Mouse (Mus musculus) liver, postnatal 0 days (tissue): ENCODE results near the gene Mthfd1l. TPM values are rescaled to one million over a fixed set of nuclear protein-coding genes. Genes with fewer than 3 reads are reported as not detected.

Experiments used
- ATAC-seq: fragments of 200-750 bp; cut with Nextera tagmentation; 2 replicates; pipeline ENCODE4 v1.8.0; 2017; ENCODE audit warnings: mild to moderate bottlenecking, moderate library complexity
- DNase-seq: peaks from one replicate; pipeline ENCODE4 v3.0.0-alpha.2; 2016
- H3K27ac ChIP-seq: fragments of 300-500 bp; sonication (generic); 2 replicates; pipeline ENCODE4 v1.5.1; 2014; ENCODE audit warnings: antibody characterized with exemption, moderate library complexity, mild to moderate bottlenecking, low read depth
- H3K27me3 ChIP-seq: fragments of 300-500 bp; sonication (generic); 2 replicates; pipeline ENCODE4 v1.6.1; 2014; ENCODE audit warnings: low read length, control low read depth, mixed read lengths; ENCODE audit not compliant: insufficient read depth
- H3K36me3 ChIP-seq: fragments of 300-500 bp; sonication (generic); replicated peaks from 2 replicates; pipeline ENCODE4 v1.6.1; 2014; ENCODE audit warnings: mild to moderate bottlenecking, control low read depth, low read length, moderate library complexity, mixed read lengths; ENCODE audit not compliant: insufficient read depth
- H3K4me1 ChIP-seq: fragments of 300-500 bp; sonication (generic); 2 replicates; pipeline ENCODE4 v1.6.1; 2014; ENCODE audit warnings: antibody characterized with exemption, mild to moderate bottlenecking, control low read depth; ENCODE audit not compliant: insufficient read depth
- H3K4me2 ChIP-seq: fragments of 300-500 bp; sonication (generic); 2 replicates; pipeline ENCODE4 v1.6.1; 2014; ENCODE audit warnings: low read depth, mild to moderate bottlenecking, low read length, moderate library complexity, mixed read lengths
- H3K4me3 ChIP-seq: fragments of 300-500 bp; sonication (generic); 2 replicates; pipeline ENCODE4 v1.5.1; 2014; ENCODE audit warnings: low read depth, low read length
- H3K9ac ChIP-seq: fragments of 300-500 bp; sonication (generic); replicated peaks from 2 replicates; pipeline ENCODE4 v1.6.1; 2014; ENCODE audit warnings: mild to moderate bottlenecking, moderate library complexity
- H3K9me3 ChIP-seq: fragments of 300-500 bp; sonication (generic); 2 replicates; pipeline ENCODE4 v1.6.1; 2016; ENCODE audit warnings: mild to moderate bottlenecking, control low read depth, low read length, mixed read lengths
- CTCF ChIP-seq: sonication (generic); IDR thresholded peaks from 2 replicates; pipeline ENCODE4 v1.5.1; 2016; ENCODE audit warnings: antibody characterized with exemption, low read depth
- EP300 ChIP-seq: IDR thresholded peaks from 2 replicates; pipeline ENCODE4 v1.6.1; 2016; ENCODE audit warnings: antibody characterized with exemption, low read depth, mild to moderate bottlenecking
- WGBS: fragments of 180-500 bp; shearing (Covaris S2); extraction: QIAGEN DNeasy Blood & Tissue Kit; methylation state at CpG from one replicate; pipeline ENCODE4 v1.1.7; 2014; ENCODE audit not compliant: insufficient replicate concordance; 5-methylcytosine and 5-hydroxymethylcytosine counted together
- polyA plus RNA-seq: library from polyadenylated mRNA; unstranded; fragments of >200 nt; fragmentation: Nextera tagmentation; extraction: Ambion mirVana; gene quantifications from 2 replicates; pipeline ENCODE4 v1.2.1, GENCODE M21; 2015

Mthfd1l gene
- polyA plus RNA-seq, 1 experiment from 2014 or later, result 8.4 TPM

DNA sequence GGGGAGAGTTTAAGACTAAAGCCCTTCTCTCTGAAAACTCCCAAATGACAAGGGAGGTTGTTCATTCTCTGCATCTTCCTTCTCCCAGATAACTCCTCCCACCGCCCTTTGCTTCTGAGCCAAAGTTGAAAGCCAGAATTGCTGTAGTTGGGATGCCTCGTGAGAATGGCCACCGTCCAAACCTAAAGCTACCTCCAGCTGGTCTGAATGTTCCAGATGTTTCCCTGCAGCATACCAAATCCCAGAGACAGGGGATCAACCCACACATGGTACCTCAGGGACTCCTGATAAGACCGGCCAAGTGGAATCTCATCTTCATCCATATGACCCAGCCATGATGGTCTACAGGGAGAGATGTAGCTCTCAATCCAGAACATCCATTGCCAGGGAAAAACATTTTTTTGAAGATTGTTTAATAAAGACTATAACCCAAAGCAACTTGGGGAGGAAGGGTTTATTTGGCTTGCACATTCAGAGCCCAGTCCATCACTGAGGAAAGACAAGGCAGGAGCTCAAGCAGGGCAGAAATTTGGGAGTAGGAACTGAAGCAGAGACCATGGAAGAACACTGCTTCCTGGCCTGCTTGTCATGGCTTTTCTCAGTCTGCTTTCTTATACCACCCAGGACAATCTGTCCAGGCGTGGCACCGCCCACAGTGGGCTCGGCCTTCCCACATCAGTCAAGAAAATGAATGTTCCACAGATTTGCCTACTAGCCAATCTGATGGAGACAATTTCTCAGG, 206.3 kb downstream of the Mthfd1l start:
- H3K4me3 ChIP-seq, result no peak overlapping the region
- H3K4me1 ChIP-seq, result peaks cover 8% of the 10 kb centered on the region
- H3K9ac ChIP-seq, result no peak overlapping the region
- no peak overlapping the region for H3K27ac ChIP-seq
- TF ChIP-seq CTCF, result no peak
- TF ChIP-seq EP300, result no peak
- no peaks in the 10 kb centered on the region for H3K9me3 ChIP-seq
- no peaks in the 10 kb centered on the region for H3K36me3 ChIP-seq
- WGBS, result 77% methylated on average over 7 of the region's 7 CpGs
- no peak for ATAC-seq
- no peak overlapping the region for H3K4me2 ChIP-seq
- DNase-seq, result no peak
- no peaks in the 10 kb centered on the region for H3K27me3 ChIP-seq

GRCm38 (mm10) chr10:4181953-4182352, 209.0 kb downstream of the Mthfd1l start:
- H3K4me3 ChIP-seq, result no peak overlapping the region
- no peaks in the 10 kb centered on the region for H3K27me3 ChIP-seq
- H3K36me3 ChIP-seq, result no peaks in the 10 kb centered on the region
- no peak overlapping the region for H3K9ac ChIP-seq
- H3K4me1 ChIP-seq, result 0 out of 2 replicates have a peak, but pooled peaks cover 2% of the 10 kb centered on the region
- no peak for DNase-seq
- no peak overlapping the region for H3K4me2 ChIP-seq
- H3K27ac ChIP-seq, result no peak overlapping the region
- 26% methylated on average over 1 of the region's 1 CpGs for WGBS
- 0 out of 2 replicates have a peak, but pooled peaks have one; percentile 33 for TF ChIP-seq EP300
- TF ChIP-seq CTCF, result no peak
- no peaks in the 10 kb centered on the region for H3K9me3 ChIP-seq
- peak; percentile 60 for ATAC-seq

DNA sequence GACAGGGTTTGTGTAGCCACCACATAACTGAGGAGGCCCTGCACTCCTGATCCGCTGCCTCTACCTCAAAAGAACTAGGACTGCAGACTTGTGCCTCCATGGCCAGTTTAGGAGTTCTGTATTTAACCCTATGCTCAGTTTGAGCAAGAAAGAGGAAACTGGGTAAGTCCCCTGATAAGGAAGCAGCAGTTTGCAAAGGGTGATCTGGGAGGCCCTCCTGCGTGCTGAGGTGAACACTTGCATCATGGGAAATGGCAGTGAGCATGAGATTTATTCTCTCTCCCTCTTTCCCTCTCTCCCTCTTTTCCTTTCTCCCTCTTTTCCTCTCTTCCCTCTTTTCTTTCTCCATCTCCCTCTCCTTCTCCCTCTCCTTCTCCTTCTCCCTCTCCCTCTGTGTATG, 209.5 kb downstream of the Mthfd1l start:
- Histone ChIP-seq H3K4me3 (no peak overlapping the region), H3K9me3 (no peaks in the 10 kb centered on the region), H3K27me3 (no peaks in the 10 kb centered on the region), H3K36me3 (no peaks in the 10 kb centered on the region), H3K4me1 (0 out of 2 replicates have a peak, but pooled peaks cover 2% of the 10 kb centered on the region), H3K27ac (no peak overlapping the region; the same call in 1 of the 2 replicates), H3K4me2 (no peak overlapping the region), H3K9ac (no peak overlapping the region)
- ATAC-seq, result no peak
- DNase-seq, result no peak
- 43% methylated on average over 2 of the region's 2 CpGs for WGBS
- TF ChIP-seq CTCF, result no peak
- TF ChIP-seq EP300, result no peak

DNA sequence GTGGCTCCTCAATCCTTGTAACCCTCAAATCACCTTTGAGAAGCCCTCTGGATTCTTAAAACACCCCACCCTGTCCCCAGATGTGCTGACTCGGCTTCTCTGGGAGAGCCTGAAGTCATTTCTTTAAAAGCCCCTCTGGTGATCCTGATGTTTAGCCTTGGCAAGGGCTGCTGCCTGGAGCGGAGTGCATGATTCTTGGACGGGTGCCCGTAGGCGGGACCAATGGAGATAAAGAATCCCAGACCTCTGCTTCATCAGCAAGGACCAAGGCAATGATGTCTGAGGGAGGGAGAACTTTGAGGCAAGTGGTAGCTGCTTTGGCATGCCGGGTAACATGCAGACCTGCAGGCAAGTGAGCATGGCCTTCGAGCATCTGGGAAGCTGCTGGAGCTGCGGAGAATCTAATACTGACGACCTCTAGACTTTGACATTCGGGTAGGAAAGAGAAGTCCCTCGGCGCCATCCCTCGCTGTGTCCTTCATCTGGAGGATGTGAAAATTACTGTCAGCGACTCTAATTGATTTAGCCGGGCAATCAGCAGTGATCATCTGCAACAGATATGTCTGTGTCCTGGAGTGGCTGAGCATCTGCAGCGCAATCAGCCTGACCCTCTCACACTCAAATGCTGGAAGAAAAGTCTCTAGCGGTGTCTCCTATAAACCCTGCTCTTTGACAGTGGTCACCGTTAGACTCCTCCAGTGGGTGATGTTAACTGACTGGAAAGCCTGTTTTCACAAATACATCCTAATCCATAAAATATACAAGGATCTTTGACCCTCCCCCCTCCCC, 215.9 kb downstream of the Mthfd1l start:
- Histone ChIP-seq H3K36me3 (no peaks in the 10 kb centered on the region), H3K4me1 (no peaks in the 10 kb centered on the region), H3K4me2 (no peak overlapping the region), H3K27me3 (no peaks in the 10 kb centered on the region), H3K27ac (no peak overlapping the region), H3K9ac (no peak overlapping the region), H3K4me3 (no peak overlapping the region), H3K9me3 (no peaks in the 10 kb centered on the region)
- 77% methylated on average over 18 of the region's 18 CpGs for WGBS
- ATAC-seq (no peak), DNase-seq (peak; percentile 53)
- no peak for TF ChIP-seq CTCF
- TF ChIP-seq EP300, result no peak

DNA sequence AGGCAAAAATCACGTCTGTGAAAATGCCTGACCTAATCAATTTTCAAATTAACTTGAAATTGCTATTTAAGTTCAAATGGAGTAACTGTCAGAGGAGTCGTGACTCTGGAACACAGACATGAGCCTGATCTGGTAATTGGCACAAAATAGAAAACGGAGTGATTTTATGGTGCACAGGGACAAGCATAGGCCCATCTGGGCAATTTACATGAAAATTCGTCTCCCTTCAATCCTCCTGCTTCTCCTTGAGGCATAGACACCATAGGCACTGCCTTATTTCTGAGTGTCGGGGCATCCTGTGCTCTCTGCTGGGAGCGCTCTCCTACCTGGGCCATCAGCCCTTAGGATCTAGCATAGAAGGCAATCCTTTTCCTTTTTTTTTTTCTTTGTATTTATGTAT, 216.5 kb downstream of the Mthfd1l start:
- Histone ChIP-seq H3K36me3 (no peaks in the 10 kb centered on the region), H3K4me3 (no peak overlapping the region), H3K27me3 (no peaks in the 10 kb centered on the region), H3K4me2 (no peak overlapping the region), H3K9ac (no peak overlapping the region), H3K9me3 (no peaks in the 10 kb centered on the region), H3K4me1 (no peaks in the 10 kb centered on the region), H3K27ac (no peak overlapping the region)
- no peak for DNase-seq
- TF ChIP-seq CTCF (no peak), EP300 (no peak)
- 76% methylated on average over 6 of the region's 6 CpGs for WGBS
- ATAC-seq, result no peak

- DNase-seq (no peak), ATAC-seq (no peak)
- Histone ChIP-seq H3K27ac (no peak overlapping the region), H3K9ac (no peak overlapping the region), H3K4me2 (no peak overlapping the region), H3K4me1 (no peaks in the 10 kb centered on the region), H3K36me3 (no peaks in the 10 kb centered on the region), H3K27me3 (no peaks in the 10 kb centered on the region), H3K9me3 (no peaks in the 10 kb centered on the region), H3K4me3 (no peak overlapping the region)
- TF ChIP-seq EP300 (no peak), CTCF (no peak)
- 76% methylated on average over 6 of the region's 6 CpGs for WGBS
Measured at GRCm38 (mm10) chr10:4198978-4199377, 226.1 kb downstream of the Mthfd1l start.
